Mouse (Mus musculus): ENCODE measurements around the gene Tra2b.
A peak's percentile ranks its signal among the peaks of the same experiment; 100 is the strongest.
"Not testable (repeated sequence)": the region's sequence is repeated elsewhere in the genome, so short reads cannot be mapped to it uniquely, and the experiment has no call there.

Tra2b gene

DNA sequence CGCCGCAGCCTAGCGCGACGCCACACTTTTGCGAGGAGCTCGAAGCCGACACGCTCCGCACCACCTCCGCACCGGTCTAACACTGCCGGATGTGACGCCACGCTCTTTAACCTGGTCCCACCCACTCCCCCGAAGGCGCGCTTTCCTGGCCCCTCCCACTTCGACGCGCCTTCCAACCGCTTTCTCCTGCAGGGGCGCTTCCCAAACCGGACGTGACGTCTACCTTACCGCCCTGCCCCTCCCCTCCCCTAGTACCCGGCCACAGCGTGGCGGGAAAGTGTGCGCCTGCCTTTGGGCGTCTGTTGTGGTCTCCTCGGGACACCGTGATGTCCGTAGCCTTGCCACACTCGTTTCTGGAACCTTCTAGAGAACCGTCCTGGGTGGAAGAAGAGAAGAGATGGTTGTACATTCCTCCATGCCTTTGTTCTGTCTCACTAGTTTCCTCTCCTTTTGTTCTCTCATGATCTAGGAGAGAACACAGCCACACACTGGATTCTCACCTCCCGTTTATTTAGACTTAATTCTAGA lies at the start of gene Tra2b:
Tra2b (minus strand) TSS at position 157 of the 528 bp plus-strand sequence.
- no peak for DNase-seq (ENCODE audit: extremely low read depth, low read depth, low spot score)

- DNase-seq (ENCODE audit: extremely low read depth, low read depth, low spot score) = no peak
Measured at GRCm38 (mm10) chr16:22310649-22311048, 44.8 kb upstream of the Tra2b start.

GRCm38 (mm10) chr16:22302606-22303005 lies 36.8 kb upstream of the Tra2b start:
- DNase-seq (ENCODE audit: extremely low read depth, low read depth, low spot score) = no peak

DNA sequence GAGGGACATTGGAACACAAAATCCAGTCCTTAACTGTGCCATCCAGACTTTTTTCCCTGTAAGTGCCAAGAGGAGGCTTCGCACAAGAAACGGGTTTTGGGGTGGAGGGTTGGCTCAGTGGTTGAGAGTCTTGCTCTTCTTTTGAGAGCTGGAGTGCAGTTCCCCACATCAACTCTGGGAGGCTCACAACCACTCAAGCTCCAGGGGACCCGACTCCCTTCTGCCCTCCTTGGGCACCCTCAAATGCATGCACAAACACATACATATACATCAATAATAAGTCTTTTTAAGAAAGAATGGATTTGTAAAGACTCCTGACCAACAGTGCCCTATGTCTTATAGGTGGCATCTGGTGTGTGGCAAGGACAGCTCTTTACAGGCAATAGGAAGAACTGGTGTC lies 35.6 kb upstream of the Tra2b start:
- DNase-seq (ENCODE audit: extremely low read depth, low read depth, low spot score) = no peak

DNA sequence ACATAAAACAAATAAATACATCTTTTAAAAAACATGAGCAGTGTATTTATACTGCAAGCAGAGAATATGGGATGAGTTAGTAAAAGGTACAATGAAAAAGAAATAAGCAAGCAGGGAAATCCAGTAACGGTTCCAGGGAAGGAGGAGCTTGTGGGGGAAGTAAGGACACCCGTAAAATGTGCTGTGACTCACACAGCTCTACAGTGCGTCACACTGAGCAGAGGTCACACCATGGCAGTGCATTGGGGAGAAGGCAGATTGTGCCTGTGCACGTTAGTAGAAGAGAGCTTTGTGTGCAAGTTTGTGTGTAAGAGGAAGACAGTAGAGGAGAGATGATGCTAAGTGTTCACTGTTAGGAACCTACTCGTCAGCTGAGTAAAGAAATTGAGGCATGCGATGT lies 31.1 kb upstream of the Tra2b start:
- no peak for DNase-seq (ENCODE audit: extremely low read depth, low read depth, low spot score)

DNA sequence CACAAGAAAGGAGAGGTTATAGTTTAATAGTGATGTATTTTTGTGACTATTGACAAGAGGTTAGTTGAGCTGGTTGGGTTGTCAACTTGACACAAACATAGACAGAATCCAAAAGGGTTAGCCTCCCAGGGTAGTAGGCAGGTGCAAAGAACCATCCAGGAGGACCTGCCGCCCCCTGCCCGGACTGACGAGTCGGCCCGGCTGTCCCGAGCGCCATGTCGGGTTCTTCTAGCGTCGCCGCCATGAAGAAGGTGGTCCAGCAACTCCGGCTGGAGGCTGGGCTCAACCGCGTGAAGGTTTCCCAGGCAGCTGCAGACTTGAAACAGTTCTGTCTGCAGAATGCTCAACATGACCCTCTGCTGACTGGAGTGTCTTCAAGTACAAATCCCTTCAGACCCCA lies 29.0 kb upstream of the Tra2b start:
- DNase-seq (ENCODE audit: extremely low read depth, low read depth, low spot score) = not testable (repeated sequence)

DNA sequence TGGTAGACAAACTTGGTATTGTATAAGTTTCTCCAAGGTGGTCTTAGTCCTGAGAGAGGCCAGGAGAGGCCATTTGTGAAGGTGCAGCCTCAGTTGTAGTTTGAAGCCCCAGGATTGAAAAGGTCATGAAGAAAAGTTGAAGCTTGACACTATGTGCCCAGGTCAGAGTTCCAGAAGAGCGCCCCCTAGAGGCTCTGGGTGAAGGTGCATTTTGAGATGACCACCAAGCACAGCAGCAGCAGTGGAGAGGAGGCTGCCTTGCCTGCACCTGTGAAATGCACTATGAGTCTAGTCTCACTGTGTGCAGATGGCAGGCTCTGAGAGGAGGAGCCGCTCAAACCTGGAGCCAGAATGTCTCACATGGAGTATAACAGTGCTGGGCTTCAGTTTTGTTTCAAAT lies 27.8 kb upstream of the Tra2b start:
- DNase-seq (ENCODE audit: extremely low read depth, low read depth, low spot score) = no peak

GRCm38 (mm10) chr16:22292394-22292793 lies 26.6 kb upstream of the Tra2b start:
- no peak for DNase-seq (ENCODE audit: extremely low read depth, low read depth, low spot score)

DNA sequence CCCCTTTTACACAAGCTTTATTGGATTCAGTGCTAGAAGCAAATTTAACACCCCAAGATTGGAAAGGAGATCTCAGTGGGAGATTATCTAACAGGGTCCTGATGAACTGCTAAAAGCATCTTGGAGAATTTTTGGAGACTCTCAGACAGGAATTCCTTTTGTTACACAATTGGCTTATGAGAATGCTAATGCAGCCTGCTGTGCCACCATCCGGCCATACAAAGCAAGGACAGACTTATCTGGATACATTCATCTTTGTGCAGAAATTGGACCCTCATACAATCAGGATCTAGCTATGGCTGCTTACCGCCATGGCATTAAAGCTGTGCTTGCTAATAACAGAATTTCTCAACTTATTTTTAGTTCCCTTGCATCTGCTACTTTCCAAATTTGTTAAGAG lies 23.8 kb upstream of the Tra2b start:
- no peak for DNase-seq (ENCODE audit: extremely low read depth, low read depth, low spot score)

DNA sequence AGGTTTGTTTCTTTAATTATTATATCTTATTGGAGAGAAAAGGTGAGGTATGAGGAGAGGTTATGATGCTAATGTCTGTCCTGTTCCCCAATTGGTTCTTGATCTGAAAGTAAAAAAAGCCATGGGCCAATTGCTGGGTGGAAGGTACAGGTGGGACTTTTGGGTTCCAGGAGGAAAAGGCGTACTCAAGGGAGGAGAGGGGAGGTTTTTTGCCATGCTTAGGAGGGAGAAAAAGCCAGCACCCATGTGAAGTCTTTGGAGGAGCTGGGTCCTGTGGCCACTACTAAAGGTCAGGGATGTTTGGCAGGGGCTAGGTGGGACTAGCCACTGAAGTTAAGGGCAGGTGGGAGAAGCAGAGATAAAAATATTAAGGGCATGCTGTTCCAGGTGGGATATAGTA lies 21.2 kb upstream of the Tra2b start:
- DNase-seq (ENCODE audit: extremely low read depth, low read depth, low spot score) = no peak

GRCm38 (mm10) chr16:22276536-22276935 lies 10.7 kb upstream of the Tra2b start:
- DNase-seq (ENCODE audit: extremely low read depth, low read depth, low spot score) = no peak

DNA sequence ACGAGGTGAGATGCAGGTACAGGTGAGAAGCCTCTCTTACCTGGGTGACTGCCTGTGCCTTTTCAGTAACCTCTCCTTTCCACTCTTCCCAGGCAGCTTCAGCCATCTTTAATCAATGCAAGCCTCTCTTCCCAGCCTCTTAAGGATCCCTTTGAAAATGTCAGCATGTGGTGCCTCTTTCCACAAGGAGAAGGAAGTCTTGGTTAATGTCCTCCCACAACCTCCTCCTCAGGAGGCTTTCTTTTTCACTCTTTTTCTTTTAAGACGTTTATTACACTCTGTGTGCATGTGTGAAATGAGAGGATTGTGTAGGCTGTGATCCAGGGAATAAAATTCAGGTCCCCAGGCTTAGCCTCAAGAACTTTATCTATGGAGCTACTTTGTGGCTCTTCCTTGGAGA lies 9.3 kb upstream of the Tra2b start:
- DNase-seq (ENCODE audit: extremely low read depth, low read depth, low spot score) = no peak

DNA sequence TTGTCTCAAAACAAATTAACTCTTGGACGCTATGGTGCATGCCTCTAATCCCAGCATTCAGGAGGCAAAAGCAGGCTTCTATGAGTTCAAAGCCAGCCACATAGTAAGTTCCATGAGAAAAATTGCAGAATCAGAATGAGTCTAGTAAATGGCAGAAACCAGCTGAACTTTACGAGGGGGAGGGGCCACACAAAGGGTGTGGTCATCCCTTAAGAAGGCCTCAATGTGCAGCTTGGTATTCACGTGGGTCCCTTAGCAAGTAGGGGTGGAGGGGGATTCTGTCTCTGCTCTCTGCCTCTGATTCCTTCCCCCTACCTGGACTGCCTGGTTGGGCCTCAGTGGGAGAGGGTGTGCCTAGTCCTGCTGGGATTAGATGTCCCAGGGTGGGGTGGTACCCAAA lies 4.7 kb upstream of the Tra2b start:
- no peak for DNase-seq (ENCODE audit: extremely low read depth, low read depth, low spot score)

DNA sequence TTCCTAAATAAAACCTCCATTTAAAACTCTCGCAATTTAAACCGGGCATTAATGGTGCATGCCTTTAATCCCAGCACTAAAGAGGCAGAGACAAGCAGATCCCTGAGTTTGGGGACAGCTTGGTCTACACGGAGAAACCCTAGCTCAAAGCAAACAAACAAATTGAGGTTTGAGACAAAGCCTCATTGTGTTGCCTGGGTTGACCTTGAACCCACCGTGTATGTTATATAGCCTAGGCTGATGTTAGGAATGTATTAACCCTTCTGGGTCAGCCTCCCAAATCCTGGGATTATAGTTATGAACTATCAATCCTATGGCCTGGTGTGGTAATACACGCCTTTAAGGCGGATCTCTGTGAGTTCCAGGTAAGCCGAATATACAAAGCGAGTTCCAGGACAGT lies 579 bp upstream of the Tra2b start:
- DNase-seq (ENCODE audit: extremely low read depth, low read depth, low spot score) = no peak

GRCm38 (mm10) chr16:22264962-22265848 lies 600 bp downstream of the Tra2b start:
- no peak for DNase-seq (ENCODE audit: extremely low read depth, low read depth, low spot score)

- no peak for DNase-seq (ENCODE audit: extremely low read depth, low read depth, low spot score)
Measured at GRCm38 (mm10) chr16:22264232-22264961, 1.4 kb downstream of the Tra2b start.

GRCm38 (mm10) chr16:22263124-22263523 lies 2.7 kb downstream of the Tra2b start:
- peak; percentile 51 for DNase-seq (ENCODE audit: extremely low read depth, low read depth, low spot score)

DNA sequence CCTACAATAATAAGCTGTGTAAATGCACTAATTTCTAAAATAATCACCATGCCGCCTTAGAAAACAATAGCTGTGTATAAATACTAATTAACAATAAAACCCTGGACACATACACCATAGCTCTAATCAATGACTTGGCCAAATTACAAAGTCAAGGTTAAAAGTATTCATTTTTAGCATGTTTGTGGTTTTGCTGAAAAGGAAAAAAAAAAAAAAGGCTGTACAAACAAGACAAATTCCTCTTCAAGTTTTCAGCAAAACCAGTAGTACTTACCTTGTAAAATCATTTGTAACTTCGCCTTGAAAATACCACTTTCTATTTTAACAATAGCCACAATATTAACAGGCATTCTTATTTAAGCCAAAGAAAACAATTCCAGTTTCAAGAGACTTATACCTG lies 4.2 kb downstream of the Tra2b start:
- DNase-seq (ENCODE audit: extremely low read depth, low read depth, low spot score) = no peak

DNA sequence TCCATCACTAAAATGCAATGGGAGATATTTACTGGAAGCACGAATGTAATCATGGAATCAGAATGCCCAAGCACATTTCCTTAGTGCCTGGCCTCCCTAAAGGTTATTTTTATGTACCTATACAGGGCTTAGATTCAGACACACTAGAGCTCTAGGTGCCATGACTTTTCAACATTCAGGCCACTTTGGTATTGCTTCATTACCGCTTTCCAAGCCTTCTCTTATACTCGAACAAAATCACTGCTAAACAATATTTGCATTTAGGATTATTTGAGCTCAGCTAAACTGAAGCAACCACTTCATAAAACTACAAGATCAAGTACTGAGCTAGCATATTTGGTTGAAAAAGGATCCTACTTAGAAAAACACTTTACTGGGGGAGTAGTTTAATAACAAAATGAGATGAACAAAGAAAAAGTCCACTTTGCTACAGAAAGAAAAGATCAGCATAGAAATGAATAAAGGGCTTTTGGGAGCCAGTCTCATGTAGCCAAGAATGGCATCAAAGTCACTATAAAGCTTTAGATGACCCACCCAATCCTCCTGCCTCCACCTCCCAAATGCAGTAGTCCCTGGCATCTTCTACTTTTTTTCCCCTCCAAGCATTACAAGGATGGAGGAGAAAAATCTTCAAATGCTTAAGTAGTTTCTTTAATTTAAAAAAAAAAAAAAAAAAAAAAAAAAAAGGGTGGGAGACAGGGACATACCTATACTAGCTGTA lies 5.2 kb downstream of the Tra2b start:
- DNase-seq (ENCODE audit: extremely low read depth, low read depth, low spot score) = no peak

DNA sequence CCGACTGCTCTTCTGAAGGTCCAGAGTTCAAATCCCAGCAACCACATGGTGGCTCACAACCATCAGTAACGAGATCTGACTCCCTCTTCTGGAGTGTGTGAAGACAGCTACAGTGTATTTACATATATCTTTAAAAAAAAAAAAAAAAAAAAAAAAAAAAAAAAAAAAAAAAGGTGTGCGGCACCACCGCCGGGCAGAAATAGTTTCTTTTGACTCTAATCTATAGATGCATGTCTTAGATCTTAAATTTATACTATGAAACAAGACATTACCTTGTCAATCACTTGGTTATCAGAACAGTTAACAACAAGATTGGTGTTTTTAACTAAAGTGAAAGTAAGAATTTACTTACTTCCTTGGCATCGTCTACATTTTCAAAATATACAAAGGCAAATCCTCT lies 13.6 kb downstream of the Tra2b start:
- not testable (repeated sequence) for DNase-seq (ENCODE audit: extremely low read depth, low read depth, low spot score)

GRCm38 (mm10) chr16:22250307-22250706 lies 15.5 kb downstream of the Tra2b start:
- no peak for DNase-seq (ENCODE audit: extremely low read depth, low read depth, low spot score)
